12 mouse cellular contexts compared by ENCODE assay signal in the genomic region with DNA sequence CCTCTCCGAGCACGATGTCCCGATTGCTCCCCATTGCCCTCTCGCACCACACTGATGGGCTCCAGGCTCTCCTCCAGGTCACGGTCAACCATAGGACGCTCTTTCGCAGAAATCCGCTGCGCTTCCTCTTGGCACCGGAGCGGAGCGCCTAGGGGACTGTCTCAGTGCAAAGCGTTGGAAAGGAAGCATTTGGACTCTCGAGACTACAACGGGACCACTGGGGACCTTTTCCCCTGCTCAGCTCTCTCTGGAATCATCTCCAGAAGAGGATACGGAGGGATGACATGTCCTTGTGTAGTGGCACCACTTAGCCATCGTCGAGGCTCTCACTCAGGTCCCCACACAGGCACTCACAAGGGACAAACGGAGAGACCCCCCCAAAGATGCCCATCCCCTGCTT. TPM values are rescaled to one million over a fixed set of nuclear protein-coding genes. Genes with fewer than 3 reads are reported as not detected.
A peak's percentile ranks its signal among the peaks of the same experiment; 100 is the strongest.
DNase-seq lines count a peak whose midpoint lies in the region; ATAC-seq and TF ChIP-seq lines count a peak whose summit lies in the region.
"Had no signal": no experiment of that assay in that cellular context is flagged by ENCODE, and none has a peak within 500 bp of the region (broad histone marks: within the 10 kb centered on the region; RNA-seq: fewer than 3 reads in every experiment).

No protein-coding gene starts in this region.

- H3K9me3 ChIP-seq in heart, embryonic 12.5 days (replicated peaks), result no peaks in the 10 kb centered on the region
- H3K9me3 ChIP-seq in hindbrain, embryonic 10.5 days, result no peaks in the 10 kb centered on the region
- H3K9me3 ChIP-seq in midbrain, embryonic 13.5 days, result no peaks in the 10 kb centered on the region

- no peak for TF ChIP-seq EP300 in heart, adult 2 months (IDR thresholded peaks at IDR 0.05; ENCODE audit: insufficient read depth, low read depth, low read length)

- H3K36me3 ChIP-seq in heart, embryonic 12.5 days, result peaks cover 4% of the 10 kb centered on the region
- no peaks in the 10 kb centered on the region for H3K36me3 ChIP-seq in heart, adult 2 months (ENCODE audit: control insufficient read depth, insufficient read depth, low read length)
- peaks cover 3% of the 10 kb centered on the region for H3K36me3 ChIP-seq in hindbrain, embryonic 10.5 days
- H3K36me3 ChIP-seq in midbrain, embryonic 13.5 days, result peaks cover 3% of the 10 kb centered on the region

- no peak overlapping the region for H3K27ac ChIP-seq in heart, embryonic 12.5 days (ENCODE audit: poor library complexity, severe bottlenecking)
- H3K27ac ChIP-seq in heart, adult 2 months, result no peak overlapping the region
- no peak overlapping the region for H3K27ac ChIP-seq in hindbrain, embryonic 10.5 days
- no peak overlapping the region for H3K27ac ChIP-seq in midbrain, embryonic 13.5 days

- TF ChIP-seq POLR2A in heart, adult 2 months (IDR thresholded peaks at IDR 0.05; ENCODE audit: insufficient read depth, low read depth, low read length), result no peak

- no peak overlapping the region for H3K4me3 ChIP-seq in heart, embryonic 12.5 days
- no peak overlapping the region for H3K4me3 ChIP-seq in heart, adult 2 months
- peak overlapping the region; percentile 29 for H3K4me3 ChIP-seq in hindbrain, embryonic 10.5 days
- H3K4me3 ChIP-seq in midbrain, embryonic 13.5 days (replicated peaks), result peak overlapping the region; percentile 17

- ATAC-seq in heart, embryonic 12.5 days (ENCODE audit: insufficient number of reproducible peaks, low FRiP score), result no peak
- 0 out of 2 replicates have a peak, but pooled peaks have one; percentile 9 for ATAC-seq in midbrain, embryonic 13.5 days

- peaks cover 21% of the 10 kb centered on the region for H3K4me1 ChIP-seq in heart, embryonic 12.5 days (replicated peaks)
- H3K4me1 ChIP-seq in heart, adult 2 months (ENCODE audit: control insufficient read depth, insufficient read depth, low read length), result no peaks in the 10 kb centered on the region
- peaks cover 18% of the 10 kb centered on the region for H3K4me1 ChIP-seq in hindbrain, embryonic 10.5 days (replicated peaks)
- peaks cover 22% of the 10 kb centered on the region for H3K4me1 ChIP-seq in midbrain, embryonic 13.5 days (replicated peaks)

- no peaks in the 10 kb centered on the region for H3K79me2 ChIP-seq in heart, adult 2 months (replicated peaks; ENCODE audit: control insufficient read depth, insufficient read depth, low read length)

- peaks cover 81% of the 10 kb centered on the region for H3K27me3 ChIP-seq in heart, embryonic 12.5 days (replicated peaks)
- H3K27me3 ChIP-seq in heart, adult 2 months (ENCODE audit: control insufficient read depth, insufficient read depth, low read length), result peaks cover 17% of the 10 kb centered on the region
- H3K27me3 ChIP-seq in hindbrain, embryonic 10.5 days (ENCODE audit: insufficient read depth, poor library complexity, severe bottlenecking), result peaks cover 79% of the 10 kb centered on the region
- H3K27me3 ChIP-seq in midbrain, embryonic 13.5 days, result peaks cover 73% of the 10 kb centered on the region

- intact Hi-C loops in heart, adult 2 months (cut with DNase I), result no loop called here

- no peak for TF ChIP-seq CTCF in heart, adult 2 months (IDR thresholded peaks at IDR 0.05)

- no peak for DNase-seq in heart, adult 2 months
- peak; percentile 21 for DNase-seq in embryo, embryonic 10 days (ENCODE audit: low spot score)
- peak; percentile 20 for DNase-seq in hindbrain, embryonic 10.5 days (ENCODE audit: low spot score)
- no peak for DNase-seq in ovary, postnatal 14 days (ENCODE audit: low spot score)
- DNase-seq in spleen, postnatal 14 days (ENCODE audit: low spot score in 2 of 2), result no peak
- no peak for DNase-seq in kidney, postnatal 25 days
- DNase-seq: kidney, adult 9 months; left cerebral cortex, postnatal 4 days; right cerebral cortex, postnatal 25 days had no signal

- no peak overlapping the region for H3K9ac ChIP-seq in heart, embryonic 12.5 days
- no peak overlapping the region for H3K9ac ChIP-seq in heart, adult 2 months (ENCODE audit: low read depth, low read length)
- H3K9ac ChIP-seq in midbrain, embryonic 13.5 days (replicated peaks), result peak overlapping the region; percentile 24; the same call in 1 of the 2 replicates

- WGBS in heart, embryonic 12.5 days, result 1% methylated on average over 19 of the region's 19 CpGs
- 2% methylated on average over 19 of the region's 19 CpGs for WGBS in heart, adult 2 months
- 2% methylated on average over 19 of the region's 19 CpGs for WGBS in hindbrain, embryonic 10.5 days
- under 1% methylated on average over 19 of the region's 19 CpGs for WGBS in midbrain, embryonic 13.5 days

- peak overlapping the region; percentile 25; the same call in 1 of the 2 replicates for H3K4me2 ChIP-seq in heart, embryonic 12.5 days
- peak overlapping the region; percentile 50 for H3K4me2 ChIP-seq in midbrain, embryonic 13.5 days (replicated peaks)

RNA-seq across cellular contexts. Expression of a gene that starts 0.7 kb away (rescaled TPM):
- not detected in 2 replicates for polyA plus RNA-seq in heart, embryonic 12.5 days (2016; fragmentation: Nextera tagmentation; extraction: Ambion mirVana)
- total RNA-seq in heart, adult 2 months (2021), result under 1 TPM; 0.57 to 0.82 TPM
- polyA plus RNA-seq in heart, adult 2 months (2012; rRNA removed), result 2.9 and 4.3 TPM in 2 replicates
- polyA plus RNA-seq in hindbrain, embryonic 10.5 days (2016; fragmentation: Nextera tagmentation; extraction: Ambion mirVana), result 0.06 and 0.07 TPM in 2 replicates
- polyA plus RNA-seq in midbrain, embryonic 13.5 days (2015; fragmentation: Nextera tagmentation; extraction: Ambion mirVana), result not detected in 2 replicates
- total RNA-seq: left cerebral cortex, postnatal 4 days; megakaryocyte-erythroid progenitor cell, adult 5-6 weeks had no signal

RNA-seq across cellular contexts. Expression of a gene that starts 16.5 kb away (rescaled TPM):
- polyA plus RNA-seq in heart, embryonic 12.5 days (2016; fragmentation: Nextera tagmentation; extraction: Ambion mirVana), result 45.7 and 48.6 TPM in 2 replicates
- 10 to 100 TPM; 11.7 to 12.2 TPM for total RNA-seq in heart, adult 2 months (2021)
- 16.5 and 24.0 TPM in 2 replicates for polyA plus RNA-seq in heart, adult 2 months (2012; rRNA removed)
- 81.7 and 93.4 TPM in 2 replicates for polyA plus RNA-seq in hindbrain, embryonic 10.5 days (2016; fragmentation: Nextera tagmentation; extraction: Ambion mirVana)
- polyA plus RNA-seq in midbrain, embryonic 13.5 days (2015; fragmentation: Nextera tagmentation; extraction: Ambion mirVana), result 105 and 116 TPM in 2 replicates

RNA-seq across cellular contexts. Expression of a gene that starts 42.7 kb away (rescaled TPM):
- not detected in 2 replicates for polyA plus RNA-seq in heart, embryonic 12.5 days (2016; fragmentation: Nextera tagmentation; extraction: Ambion mirVana)
- total RNA-seq in heart, adult 2 months (2021), result not detected
- polyA plus RNA-seq in heart, adult 2 months (2012; rRNA removed), result not detected in 2 replicates
- not detected in 2 replicates for polyA plus RNA-seq in hindbrain, embryonic 10.5 days (2016; fragmentation: Nextera tagmentation; extraction: Ambion mirVana)
- polyA plus RNA-seq in midbrain, embryonic 13.5 days (2015; fragmentation: Nextera tagmentation; extraction: Ambion mirVana), result 0.13 and 0.26 TPM in 2 replicates
- total RNA-seq: megakaryocyte-erythroid progenitor cell, adult 5-6 weeks had no signal

RNA-seq across cellular contexts. Expression of a gene that starts 56.2 kb away (rescaled TPM):
- polyA plus RNA-seq in heart, embryonic 12.5 days (2016; fragmentation: Nextera tagmentation; extraction: Ambion mirVana), result 59.4 and 61.3 TPM in 2 replicates
- total RNA-seq in heart, adult 2 months (2021), result 10 to 100 TPM; 16.8 to 20.5 TPM
- 5.4 and 7.4 TPM in 2 replicates for polyA plus RNA-seq in heart, adult 2 months (2012; rRNA removed)
- 101 and 148 TPM in 2 replicates for polyA plus RNA-seq in hindbrain, embryonic 10.5 days (2016; fragmentation: Nextera tagmentation; extraction: Ambion mirVana)
- polyA plus RNA-seq in midbrain, embryonic 13.5 days (2015; fragmentation: Nextera tagmentation; extraction: Ambion mirVana), result 66.9 and 76.9 TPM in 2 replicates

RNA-seq across cellular contexts. Expression of a gene that starts 56.2 kb away (rescaled TPM):
- 9.0 and 10.7 TPM in 2 replicates for polyA plus RNA-seq in heart, embryonic 12.5 days (2016; fragmentation: Nextera tagmentation; extraction: Ambion mirVana)
- 1 to 10 TPM; 3.7 to 4.1 TPM for total RNA-seq in heart, adult 2 months (2021)
- 4.3 and 5.2 TPM in 2 replicates for polyA plus RNA-seq in heart, adult 2 months (2012; rRNA removed)
- polyA plus RNA-seq in hindbrain, embryonic 10.5 days (2016; fragmentation: Nextera tagmentation; extraction: Ambion mirVana), result 16.4 and 19.4 TPM in 2 replicates
- polyA plus RNA-seq in midbrain, embryonic 13.5 days (2015; fragmentation: Nextera tagmentation; extraction: Ambion mirVana), result 26.2 and 26.4 TPM in 2 replicates

Comparison
In these comparisons a context has a peak if more than half of its experiments do, and no peak if none do; other contexts are left out.
1. H3K4me3 ChIP-seq: peak in hindbrain, embryonic 10.5 days (single experiment) and midbrain, embryonic 13.5 days (single experiment); none in heart, embryonic 12.5 days (single experiment) and heart, adult 2 months (single experiment).
2. DNase-seq: peak in embryo, embryonic 10 days (single experiment) and hindbrain, embryonic 10.5 days (single experiment); none in heart, adult 2 months (0 of 2), ovary, postnatal 14 days (single experiment), spleen, postnatal 14 days (0 of 2) and kidney, postnatal 25 days (0 of 2).